Mouse (Mus musculus): Measurements from ENCODE around the gene Rptor. TPM values are rescaled to one million over a fixed set of nuclear protein-coding genes. Genes with fewer than 3 reads are reported as not detected.

The Rptor gene
- polyA plus RNA-seq, 1 experiment = 24.5 TPM

DNA sequence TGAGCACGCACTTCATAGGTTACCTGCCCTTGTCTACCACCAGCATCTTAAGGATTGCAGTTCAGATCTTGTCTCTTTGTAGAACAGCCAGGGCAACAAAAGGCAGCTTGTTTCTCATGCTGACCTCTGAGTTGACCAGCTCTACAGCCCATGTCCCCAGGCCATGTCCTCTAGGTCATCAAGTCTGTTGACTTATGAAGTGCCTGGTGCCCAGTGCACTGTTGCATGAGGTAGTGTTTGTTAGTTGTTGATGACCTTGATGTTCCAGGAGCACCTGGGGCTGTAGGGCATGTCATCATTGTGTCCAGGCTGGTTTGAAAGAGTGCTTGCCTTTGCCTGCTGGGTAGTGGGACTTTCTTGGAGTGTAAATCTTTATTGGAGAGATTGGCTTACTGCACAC, 344.7 kb downstream of the Rptor start:
- peaks cover 53% of the 10 kb centered on the region for H3K4me1 ChIP-seq (ENCODE audit: control insufficient read depth, insufficient read depth, insufficient read length, low read length)
- H3K4me3 ChIP-seq (ENCODE audit: insufficient read depth, low read depth, low read length) = no peak overlapping the region
- no peak overlapping the region for H3K27ac ChIP-seq (replicated peaks; ENCODE audit: low read depth, low read length)

DNA sequence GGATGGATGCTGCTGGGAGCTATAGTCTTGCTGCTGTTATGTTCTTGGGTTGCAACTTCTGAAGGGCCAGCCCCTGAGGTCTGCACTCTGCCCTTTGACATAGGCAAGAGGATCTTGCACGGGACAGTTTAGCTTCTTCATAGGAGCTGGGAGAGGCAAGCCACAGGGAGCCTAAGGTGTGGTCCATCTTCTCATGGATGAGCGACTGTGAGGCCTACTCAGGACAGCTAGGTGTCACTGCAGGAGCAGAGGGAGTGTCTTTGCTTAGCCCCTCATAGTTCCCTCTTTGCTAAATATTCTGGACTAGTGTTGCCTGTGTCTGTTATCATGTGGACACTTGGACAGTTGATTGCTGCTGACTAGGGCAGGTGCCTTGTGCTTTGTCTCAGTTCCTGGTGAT, 345.2 kb downstream of the Rptor start:
- Histone ChIP-seq H3K27ac (replicated peaks; ENCODE audit: low read depth, low read length) (no peak overlapping the region), H3K4me1 (ENCODE audit: control insufficient read depth, insufficient read depth, insufficient read length, low read length) (peaks cover 58% of the 10 kb centered on the region), H3K4me3 (ENCODE audit: insufficient read depth, low read depth, low read length) (no peak overlapping the region)

DNA sequence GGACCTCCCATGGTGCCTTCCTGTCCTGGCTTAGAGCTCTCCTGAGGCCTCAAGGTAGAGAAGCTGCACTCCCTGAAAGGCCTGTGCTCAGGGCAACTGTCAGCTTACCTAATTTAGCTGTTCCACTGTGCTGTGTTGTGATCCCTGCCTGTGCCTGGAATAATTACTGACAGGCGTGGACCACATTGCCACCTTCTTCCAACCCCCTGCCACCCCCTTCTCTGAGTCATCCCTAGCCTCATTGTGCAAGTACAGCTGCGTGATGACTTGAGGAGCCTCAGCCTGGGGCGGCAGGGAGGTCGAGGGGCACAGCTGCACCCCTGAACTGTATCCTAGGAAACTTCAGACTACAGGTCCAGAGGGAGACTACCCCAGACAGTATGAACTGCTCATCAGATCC, 345.6 kb downstream of the Rptor start:
- peaks cover 62% of the 10 kb centered on the region for H3K4me1 ChIP-seq (ENCODE audit: control insufficient read depth, insufficient read depth, insufficient read length, low read length)
- no peak overlapping the region for H3K4me3 ChIP-seq (ENCODE audit: insufficient read depth, low read depth, low read length)
- H3K27ac ChIP-seq (replicated peaks; ENCODE audit: low read depth, low read length) = no peak overlapping the region

DNA sequence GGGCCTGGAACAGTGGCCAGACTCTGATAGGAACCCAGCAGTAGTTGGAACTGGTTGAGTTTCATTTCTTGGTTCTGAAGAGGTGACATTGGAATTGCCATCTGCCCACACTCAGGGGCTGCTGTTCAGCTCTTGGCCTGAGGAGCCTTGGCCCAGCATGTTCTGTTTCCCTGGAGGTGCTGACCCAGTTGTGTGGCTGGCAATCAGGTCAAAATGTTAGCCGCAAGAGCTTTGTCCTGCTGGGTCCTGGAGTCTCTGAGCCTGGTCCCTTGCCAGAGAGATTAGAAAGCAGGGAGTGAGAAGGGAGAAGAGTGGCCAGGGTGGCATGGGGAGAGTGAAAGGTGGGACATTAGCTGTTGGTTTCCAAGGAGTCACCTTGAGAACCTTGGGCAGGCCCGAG, 346.1 kb downstream of the Rptor start:
- Histone ChIP-seq H3K27ac (replicated peaks; ENCODE audit: low read depth, low read length) (no peak overlapping the region), H3K4me3 (ENCODE audit: insufficient read depth, low read depth, low read length) (no peak overlapping the region), H3K4me1 (ENCODE audit: control insufficient read depth, insufficient read depth, insufficient read length, low read length) (peaks cover 66% of the 10 kb centered on the region)

Other genes starting within 250 kb of the Rptor start
- 3.8 and 7.7 TPM in 2 replicates for gene Sgsh, start 247.4 kb upstream of the Rptor start, polyA plus RNA-seq (2012; ENCODE audit: insufficient read depth, insufficient read length, missing spikeins)
- gene Slc26a11, start 247.3 kb upstream of the Rptor start, polyA plus RNA-seq (2012; ENCODE audit: insufficient read depth, insufficient read length, missing spikeins) = 2.1 and 3.1 TPM in 2 replicates
- gene Rnf213, start 209.8 kb upstream of the Rptor start, polyA plus RNA-seq (2012; ENCODE audit: insufficient read depth, insufficient read length, missing spikeins) = 8.6 and 11.1 TPM in 2 replicates
- gene Endov, start 111.6 kb upstream of the Rptor start, polyA plus RNA-seq (2012; ENCODE audit: insufficient read depth, insufficient read length, missing spikeins) = 2.1 and 2.5 TPM in 2 replicates
- gene Nptx1, start 55.2 kb upstream of the Rptor start, polyA plus RNA-seq (2012; ENCODE audit: insufficient read depth, insufficient read length, missing spikeins) = not detected in 2 replicates